Mouse (Mus musculus): ENCODE measurements around the gene Col16a1.

- TF ChIP-seq CTCF (IDR thresholded peaks at IDR 0.05; ENCODE audit: low read depth, low read length) (no peak), POLR2A (IDR thresholded peaks at IDR 0.05; ENCODE audit: borderline replicate concordance, low read depth, low read length) (no peak)
These were observed 59.4 kb downstream of the Col16a1 start for GRCm38 (mm10) chr4:130107065-130107443.

All from bone marrow macrophage, adult 2 months (primary cell).